Mouse (Mus musculus) thymus, adult 2 months (tissue): ENCODE measurements around the gene Gba.

Experiments
- CTCF ChIP-seq: fragments of 200-500 bp; IDR thresholded peaks from 2 replicates; pipeline ENCODE4 v1.5.1; 2012; ENCODE audit warnings: mild to moderate bottlenecking, control low read depth, low read length, moderate library complexity, borderline replicate concordance; ENCODE audit not compliant: control insufficient read depth, poor library complexity, insufficient read depth; ENCODE audit errors: extremely low read depth
- POLR2A ChIP-seq: fragments of 200-500 bp; IDR thresholded peaks from 2 replicates; pipeline ENCODE4 v1.6.1; 2012; ENCODE audit warnings: mild to moderate bottlenecking, low read length, control low read depth, moderate library complexity; ENCODE audit not compliant: control insufficient read depth, poor library complexity, insufficient read depth; ENCODE audit errors: extremely low read depth

- TF ChIP-seq CTCF: no peak
- TF ChIP-seq POLR2A: no peak
Measured at GRCm38 (mm10) chr3:89244158-89244981, 41.6 kb downstream of the Gba start.
